Mouse (Mus musculus) adrenal gland, postnatal 36 days (tissue): ENCODE data around the gene Bves. TPM values are rescaled to one million over a fixed set of nuclear protein-coding genes. Genes with fewer than 3 reads are reported as not detected.
"Not testable (repeated sequence)": the region's sequence is repeated elsewhere in the genome, so short reads cannot be mapped to it uniquely, and the experiment has no call there.

Source experiments
- DNase-seq, 2 experiments: peaks; one replicate each; pipeline ENCODE4 v3.0.0; 2021; ENCODE audit warnings: mixed read lengths in 1 of 2
- long read RNA-seq, 2 experiments: library from polyadenylated mRNA; stranded (forward); transcript quantifications; one replicate each; pipeline ENCODE4 v2.0.0; 2021; ENCODE audit warnings: borderline sequencing depth in 2 of 2
- total RNA-seq, 2 experiments: library from RNA; stranded (reverse); gene quantifications; 2 replicates each; pipeline ENCODE4 v1.2.3; 2021

Gene Bves
- total RNA-seq = under 1 TPM; 0.20 to 0.26 TPM
- long read RNA-seq, experiment 1, partial matches to known transcripts = 1 of 1 reads
- long read RNA-seq, experiment 1, other reads (novel, unspliced or antisense) = 0 of 1 reads
- long read RNA-seq, experiment 2 = 0 reads

- peak; percentile 7 to 8 for DNase-seq
These were observed at the start of gene Bves for GRCm38 (mm10) chr10:45335434-45336422. Gene Bves (plus strand): TSS chr10:45335772.

- no peak for DNase-seq
These were observed 47.2 kb upstream of the Bves start for GRCm38 (mm10) chr10:45288351-45288750.

- peak; percentile 7 to 13 for DNase-seq
These were observed 46.1 kb upstream of the Bves start for GRCm38 (mm10) chr10:45289218-45290105.

GRCm38 (mm10) chr10:45290618-45291017, 45.0 kb upstream of the Bves start:
- no peak for DNase-seq

- DNase-seq = not testable (repeated sequence)
These were observed 43.4 kb upstream of the Bves start for GRCm38 (mm10) chr10:45292159-45292558.

GRCm38 (mm10) chr10:45295093-45295492, 40.5 kb upstream of the Bves start:
- no peak for DNase-seq

- DNase-seq = no peak
These were observed 37.1 kb upstream of the Bves start for GRCm38 (mm10) chr10:45298503-45298902.

- DNase-seq = no peak
These were observed 36.1 kb upstream of the Bves start for GRCm38 (mm10) chr10:45299509-45299908.

GRCm38 (mm10) chr10:45303315-45304036, 32.1 kb upstream of the Bves start:
- DNase-seq = no peak

GRCm38 (mm10) chr10:45305173-45305572, 30.4 kb upstream of the Bves start:
- no peak for DNase-seq

- DNase-seq = no peak
These were observed 24.4 kb upstream of the Bves start for GRCm38 (mm10) chr10:45311129-45311528.

GRCm38 (mm10) chr10:45311624-45312023, 23.9 kb upstream of the Bves start:
- DNase-seq = no peak

GRCm38 (mm10) chr10:45314865-45315264, 20.7 kb upstream of the Bves start:
- DNase-seq = no peak

GRCm38 (mm10) chr10:45318922-45319321, 16.6 kb upstream of the Bves start:
- no peak for DNase-seq

GRCm38 (mm10) chr10:45320296-45320695, 15.3 kb upstream of the Bves start:
- DNase-seq = no peak

GRCm38 (mm10) chr10:45324159-45324558, 11.4 kb upstream of the Bves start:
- DNase-seq = no peak

- DNase-seq = no peak
These were observed 7.2 kb upstream of the Bves start for GRCm38 (mm10) chr10:45328196-45329000.

GRCm38 (mm10) chr10:45334925-45335324, 647 bp upstream of the Bves start:
- no peak for DNase-seq

GRCm38 (mm10) chr10:45339106-45339505, 3.5 kb downstream of the Bves start:
- DNase-seq = no peak

- DNase-seq = no peak
These were observed 8.8 kb downstream of the Bves start for GRCm38 (mm10) chr10:45344381-45344780.

- DNase-seq = no peak
These were observed 9.6 kb downstream of the Bves start for GRCm38 (mm10) chr10:45345217-45345616.
